Mouse (Mus musculus) layer of hippocampus, adult 9-10 months (tissue): Measurements from ENCODE around the gene Rnf145.

Experiments
- DNase-seq: peaks from one replicate; pipeline ENCODE4 v3.0.0; 2022; ENCODE audit warnings: low spot score

Gene Rnf145

DNA sequence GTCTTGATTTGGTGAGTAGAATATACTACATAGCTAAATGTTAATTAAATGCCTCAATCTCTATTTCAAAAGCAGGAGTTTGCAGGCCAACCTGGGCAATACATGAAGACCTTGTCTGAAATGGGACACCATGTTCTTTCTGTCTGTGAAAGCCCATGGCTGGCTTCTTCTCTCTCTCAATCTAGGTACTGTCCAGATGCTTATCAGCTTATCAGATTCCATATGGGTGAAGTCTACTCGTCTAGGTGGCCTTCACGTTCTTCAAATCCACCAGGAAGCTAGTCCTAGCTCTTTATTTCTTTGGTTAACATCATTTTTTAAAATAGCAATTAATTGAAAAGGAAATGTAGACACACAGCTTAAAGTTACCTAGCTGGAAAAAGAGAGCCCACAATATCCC is 8.9 kb upstream of the Rnf145 start:
- no peak for DNase-seq

DNA sequence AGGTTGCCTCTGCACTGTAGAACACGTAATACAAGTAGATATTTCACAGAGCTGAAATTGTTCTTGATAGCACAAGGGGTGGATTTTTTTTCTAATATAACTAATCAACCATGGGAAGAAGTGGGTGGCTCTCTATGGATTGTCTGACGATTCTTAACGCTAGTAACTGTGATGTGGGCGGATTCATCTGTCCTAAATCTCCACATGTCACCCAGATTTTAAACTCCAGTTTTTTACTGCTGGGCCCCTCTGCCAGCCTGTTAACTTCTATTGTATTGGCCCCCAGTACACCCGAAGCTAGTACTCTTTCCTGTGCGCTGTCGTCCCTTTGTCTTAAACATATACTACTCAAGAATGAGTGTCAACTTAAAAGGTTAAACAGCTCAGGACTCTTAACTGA is 8.4 kb upstream of the Rnf145 start:
- no peak for DNase-seq

DNA sequence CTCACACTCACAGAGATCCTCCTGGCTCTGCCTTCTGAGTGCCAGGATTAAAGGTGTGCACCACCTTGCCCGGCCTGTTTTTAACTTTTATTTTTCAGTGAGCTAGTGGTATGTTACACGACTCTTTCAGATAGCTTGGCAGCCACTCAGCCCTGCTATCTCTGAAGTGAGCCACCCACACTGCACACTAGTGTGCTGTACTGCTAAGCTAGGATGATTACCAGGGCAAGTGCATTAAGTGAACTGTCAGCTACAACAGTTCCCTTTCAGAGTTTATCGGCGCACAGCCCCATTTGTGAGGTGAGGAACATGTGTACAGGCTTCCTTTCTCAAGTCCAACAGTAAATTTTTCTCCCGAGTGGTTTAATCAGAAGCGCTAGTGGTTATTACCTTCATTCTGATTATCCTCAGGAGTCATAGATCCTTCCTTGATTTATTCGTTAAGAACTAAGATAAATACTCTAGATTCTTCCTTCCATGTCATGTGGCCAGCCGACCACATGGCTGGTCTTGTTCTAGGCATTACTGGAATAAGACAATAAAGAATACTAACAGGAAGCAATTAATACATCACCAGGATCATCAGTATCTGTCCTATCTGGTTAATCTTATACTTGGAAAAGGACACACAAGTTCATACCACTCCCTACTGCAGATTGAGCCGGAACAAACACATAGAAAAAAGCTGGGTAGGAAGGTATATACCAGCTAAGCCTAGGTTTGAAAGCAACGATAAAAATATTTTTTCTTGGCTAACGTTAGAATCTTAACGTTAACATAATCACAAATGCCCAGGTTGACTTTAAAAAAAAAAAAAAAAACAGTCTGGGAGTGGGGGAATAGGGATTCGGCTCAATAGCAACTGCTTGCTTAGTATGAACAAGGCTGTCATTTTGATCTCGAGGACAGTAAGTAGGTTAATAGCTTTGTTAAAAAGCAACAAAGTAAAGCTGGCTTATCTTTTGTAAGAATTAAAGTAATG is 6.4 kb upstream of the Rnf145 start:
- no peak for DNase-seq

DNA sequence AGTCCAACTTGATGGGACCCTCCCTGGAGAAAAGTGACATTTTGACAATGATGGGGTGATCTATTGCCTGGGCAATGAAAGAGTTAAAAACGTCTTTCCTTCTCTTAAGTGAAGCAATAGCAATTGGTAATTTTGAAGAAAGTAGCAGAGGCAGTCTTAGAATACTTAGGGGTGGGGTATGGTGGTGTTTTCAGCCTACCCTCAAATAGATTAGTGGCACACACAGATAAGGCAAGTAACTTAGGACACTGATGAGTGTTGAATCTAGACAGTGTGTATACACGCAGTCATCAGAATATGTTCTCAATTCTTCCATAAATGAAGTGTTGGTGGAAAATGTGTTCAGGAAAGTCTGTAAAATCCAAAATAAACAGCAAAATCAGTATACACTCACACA is 5.7 kb upstream of the Rnf145 start:
- DNase-seq, result no peak

DNA sequence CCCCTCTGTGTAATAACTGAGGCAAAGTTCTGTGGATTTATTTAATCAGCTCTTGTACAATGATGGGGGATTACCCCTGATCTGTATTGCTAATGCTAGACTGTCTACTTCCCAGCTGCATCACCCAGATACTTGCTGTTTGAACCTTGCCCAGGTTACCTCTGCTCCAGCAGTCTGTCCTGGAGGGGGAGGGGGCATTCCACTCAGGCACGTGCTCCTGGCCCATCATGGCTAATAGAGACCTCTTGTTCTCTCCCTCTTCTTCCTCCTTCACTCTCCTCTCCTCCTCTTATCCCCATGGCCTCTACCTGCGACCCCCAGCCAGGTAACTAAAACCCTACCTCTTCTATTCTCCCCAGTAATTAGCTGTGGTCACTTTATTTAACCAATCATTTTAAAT is 4.1 kb upstream of the Rnf145 start:
- no peak for DNase-seq

DNA sequence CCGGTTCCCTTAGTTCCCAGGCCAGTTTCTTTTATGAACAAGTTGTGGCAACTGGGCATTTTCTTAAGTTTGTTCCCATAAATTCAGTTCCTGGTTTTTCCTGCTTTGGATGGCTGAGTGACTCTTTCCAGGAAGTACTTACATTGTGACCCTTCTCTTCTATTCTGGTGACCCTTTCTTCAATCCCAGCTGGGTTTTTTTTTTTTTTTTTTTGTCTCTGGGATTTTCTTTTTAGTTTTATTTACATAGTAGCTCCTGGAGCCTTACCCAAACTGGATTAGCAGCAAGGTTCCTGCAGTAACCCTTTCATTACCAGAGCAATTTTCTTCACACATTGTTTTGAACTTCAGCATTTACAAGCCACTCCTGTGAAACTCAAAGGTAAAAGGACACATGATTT is 2.4 kb upstream of the Rnf145 start:
- no peak for DNase-seq

DNA sequence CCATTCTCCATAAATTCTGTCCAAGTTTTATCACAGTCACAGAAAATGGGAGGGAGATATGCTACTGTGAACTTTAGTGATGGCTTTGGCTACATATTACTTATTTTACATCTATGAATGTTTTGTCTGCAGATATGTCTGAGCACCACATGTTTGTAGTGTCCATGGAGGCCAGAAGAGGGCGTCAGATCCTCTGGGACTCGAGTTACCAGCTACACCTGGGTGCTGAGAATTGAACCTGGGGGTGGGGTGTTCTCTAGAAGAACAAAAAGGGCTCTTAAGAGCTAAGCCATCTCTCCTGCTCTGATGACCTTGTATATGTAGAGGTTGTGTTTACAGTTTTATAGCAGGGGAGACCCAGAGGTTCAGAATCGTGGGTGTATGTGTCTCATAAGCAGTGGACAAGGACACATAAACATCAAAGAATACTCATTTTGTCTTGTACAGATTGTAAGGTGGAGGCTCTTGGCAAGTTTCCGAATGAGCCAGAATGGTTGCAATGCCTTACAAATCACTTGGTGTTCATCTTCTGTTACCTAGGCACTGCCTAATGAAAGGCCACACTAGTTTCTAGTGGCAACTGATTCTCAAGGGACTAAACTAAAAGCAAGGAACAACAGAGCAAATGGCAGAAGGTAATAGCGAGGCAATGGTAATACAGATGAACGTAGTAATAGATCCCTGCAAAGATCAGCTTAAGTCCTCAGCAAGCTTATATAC is 1.0 kb upstream of the Rnf145 start:
- DNase-seq, result no peak

DNA sequence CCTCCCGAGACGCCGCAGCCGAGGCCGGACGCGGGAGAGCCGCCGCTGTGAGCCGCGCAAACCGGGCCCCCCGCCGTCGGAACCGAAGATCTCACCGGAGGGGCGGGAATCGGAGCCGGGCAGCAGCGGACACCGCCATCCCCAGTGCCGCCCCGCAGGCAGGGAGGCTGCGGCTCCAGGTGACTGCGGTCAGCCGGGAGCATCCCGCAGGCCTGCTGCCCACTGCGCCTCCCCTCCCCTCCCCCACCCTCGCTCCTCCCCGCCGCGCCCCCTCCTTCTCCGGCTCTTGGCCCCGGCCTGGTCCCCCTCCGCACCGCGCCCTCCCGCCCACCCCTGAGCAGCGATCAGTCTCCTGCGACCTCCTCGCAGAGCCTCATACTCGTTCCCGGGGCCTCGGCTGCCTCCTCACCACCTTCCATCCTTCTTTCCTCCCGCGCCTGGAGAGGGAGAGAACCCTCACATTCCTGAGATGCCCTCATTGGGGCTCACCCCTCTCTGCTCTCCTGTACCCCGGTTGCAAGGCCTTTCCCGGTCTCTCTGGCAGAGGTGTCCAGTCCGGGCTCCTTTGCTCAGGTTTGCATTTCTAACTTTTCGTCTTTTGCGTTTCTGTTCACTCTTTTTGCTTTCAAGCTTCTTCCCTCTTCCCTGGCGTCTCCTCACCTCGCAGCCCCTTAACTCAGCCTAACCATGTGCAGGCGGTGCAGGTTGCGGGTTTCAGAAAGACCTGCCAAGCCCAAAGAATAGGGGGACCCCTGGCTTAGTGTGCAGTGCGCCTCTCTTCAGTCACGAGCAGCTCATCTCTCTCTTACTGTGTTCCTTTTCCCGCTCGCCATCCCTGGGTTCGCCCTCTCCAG is 559 bp downstream of the Rnf145 start:
- DNase-seq, result no peak

DNA sequence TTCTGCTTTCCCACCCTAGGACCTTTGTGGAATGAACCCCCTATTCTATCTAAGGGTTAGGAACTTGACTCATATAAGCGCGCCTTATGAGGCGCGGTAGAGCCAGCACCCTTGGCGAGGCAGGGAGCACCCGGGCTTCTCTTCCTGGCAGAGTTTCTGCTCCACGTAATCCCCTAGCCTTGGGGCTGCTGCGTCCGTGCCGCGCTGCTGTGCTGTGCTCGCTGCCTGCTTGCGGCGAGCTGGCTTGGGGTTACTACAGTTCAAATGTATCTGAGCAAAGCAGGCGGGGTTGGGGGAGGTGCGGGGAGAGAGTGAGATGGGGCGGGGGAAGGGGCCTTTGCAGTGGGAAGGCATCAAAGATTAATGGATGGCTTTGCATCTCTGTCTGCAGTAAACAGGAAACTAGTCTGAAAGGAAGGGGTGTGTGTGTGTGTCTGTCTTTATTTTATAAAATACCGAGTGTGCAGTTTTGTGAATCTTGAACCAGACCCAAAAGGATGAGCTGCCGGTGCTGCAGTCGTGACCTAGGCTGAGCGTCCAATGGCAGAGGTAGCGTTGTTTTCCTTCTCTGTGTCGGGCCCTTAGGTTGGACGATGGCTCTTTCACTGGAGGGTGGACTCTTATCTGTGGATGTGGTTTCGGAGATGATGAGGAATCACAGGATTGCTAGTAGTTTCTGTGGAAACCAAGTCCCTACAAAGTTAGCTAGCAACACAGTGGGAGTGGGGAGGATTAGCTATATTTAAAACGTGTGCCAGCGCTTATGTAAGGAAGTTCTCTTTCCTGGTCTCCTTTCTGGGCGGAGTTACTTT is 1.4 kb downstream of the Rnf145 start:
- peak; percentile 38 for DNase-seq

DNA sequence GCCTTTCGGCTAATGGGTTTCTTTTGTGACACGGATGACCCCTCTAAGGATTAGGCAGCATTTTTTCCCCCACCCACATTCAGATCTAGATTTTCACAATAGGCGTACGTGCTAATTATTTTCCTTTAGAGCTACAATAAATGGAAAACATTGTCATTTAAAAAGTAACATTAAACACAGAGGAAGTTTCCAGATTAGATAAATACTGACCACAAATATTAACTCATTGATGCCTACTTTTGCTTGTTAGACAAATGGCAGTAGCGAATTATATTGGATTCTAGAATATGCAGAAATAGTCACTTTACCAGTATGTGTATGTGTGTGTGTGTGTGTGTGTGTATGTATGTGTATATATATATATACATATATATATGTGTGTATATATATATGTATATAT is 3.8 kb downstream of the Rnf145 start:
- DNase-seq, result no peak

DNA sequence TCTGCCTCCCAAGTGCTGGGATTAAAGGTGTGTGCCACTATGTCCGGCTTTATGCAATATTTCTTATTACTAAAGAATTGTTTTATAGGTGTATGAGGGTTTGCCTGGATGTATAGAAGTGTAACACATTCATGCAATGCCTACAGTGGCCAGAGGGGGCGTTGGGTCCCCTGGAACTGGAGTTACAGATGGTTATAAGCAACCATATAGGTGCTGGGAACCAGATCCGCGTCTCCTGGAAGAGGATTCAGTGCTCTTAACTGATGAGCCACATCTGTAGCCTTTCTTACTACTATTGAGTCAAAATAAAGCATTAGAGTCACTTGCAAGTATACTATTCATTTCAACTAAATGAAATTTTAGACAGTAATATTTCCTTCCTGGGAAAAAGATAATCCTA is 7.0 kb downstream of the Rnf145 start:
- no peak for DNase-seq

DNA sequence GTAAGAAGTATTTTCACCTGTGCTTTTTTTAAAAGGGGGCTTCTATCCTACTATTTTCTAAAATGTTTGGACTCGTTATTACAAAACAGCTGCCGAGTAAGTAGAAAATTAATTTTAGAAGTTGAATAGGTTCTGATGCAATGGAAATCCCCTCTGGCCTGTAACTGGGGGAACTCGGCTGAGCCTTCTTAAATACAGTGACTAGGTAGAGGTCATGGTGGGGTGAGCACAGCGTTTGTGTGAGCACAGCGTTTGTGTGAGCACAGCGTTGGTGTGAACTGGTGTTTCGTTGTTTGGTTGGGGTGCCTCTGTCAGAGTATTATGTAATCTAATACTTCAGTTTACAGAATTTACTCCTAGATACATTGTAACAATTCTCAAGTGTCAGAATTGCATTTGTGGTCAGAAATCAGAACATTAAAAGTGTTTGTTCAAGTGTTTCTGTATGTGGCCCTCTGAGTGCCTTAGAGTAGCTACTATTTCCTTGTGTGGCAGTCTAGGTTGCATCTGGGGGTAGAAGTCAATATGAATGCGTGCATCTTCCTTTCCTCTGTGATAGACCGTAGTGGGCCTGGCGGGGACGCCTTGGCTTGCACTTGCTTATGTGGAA is 8.0 kb downstream of the Rnf145 start:
- DNase-seq, result no peak

DNA sequence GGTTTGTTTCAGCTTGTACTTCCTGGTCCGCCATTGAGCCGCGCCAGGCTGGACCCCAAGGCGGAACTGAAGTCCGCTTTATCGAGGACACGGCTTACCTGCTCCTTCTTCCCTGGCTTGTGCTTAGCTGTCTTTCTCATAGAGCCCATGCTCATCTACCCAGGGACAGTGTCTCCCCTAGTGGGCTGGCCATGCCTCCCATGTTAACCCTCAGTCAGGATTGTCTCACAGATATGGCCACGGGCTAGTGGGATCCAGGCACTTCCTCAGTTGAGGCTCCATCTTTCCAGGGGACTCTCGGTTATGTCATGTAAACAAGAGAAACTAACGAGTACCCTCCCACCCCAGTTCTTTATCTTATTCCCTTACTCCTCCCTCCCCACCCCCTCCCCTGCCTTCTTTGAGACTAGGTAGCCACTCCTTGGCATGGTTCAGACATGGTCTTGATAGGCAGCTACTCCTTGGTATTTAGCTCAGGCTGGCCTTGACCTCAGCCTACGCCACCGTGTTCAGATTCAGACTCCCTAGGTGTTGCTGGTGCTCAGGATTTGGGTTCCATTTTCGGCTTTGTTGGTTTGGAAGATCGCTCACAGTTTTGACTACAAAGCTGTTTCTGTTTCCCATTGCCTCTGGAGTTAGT is 9.9 kb downstream of the Rnf145 start:
- DNase-seq, result no peak

DNA sequence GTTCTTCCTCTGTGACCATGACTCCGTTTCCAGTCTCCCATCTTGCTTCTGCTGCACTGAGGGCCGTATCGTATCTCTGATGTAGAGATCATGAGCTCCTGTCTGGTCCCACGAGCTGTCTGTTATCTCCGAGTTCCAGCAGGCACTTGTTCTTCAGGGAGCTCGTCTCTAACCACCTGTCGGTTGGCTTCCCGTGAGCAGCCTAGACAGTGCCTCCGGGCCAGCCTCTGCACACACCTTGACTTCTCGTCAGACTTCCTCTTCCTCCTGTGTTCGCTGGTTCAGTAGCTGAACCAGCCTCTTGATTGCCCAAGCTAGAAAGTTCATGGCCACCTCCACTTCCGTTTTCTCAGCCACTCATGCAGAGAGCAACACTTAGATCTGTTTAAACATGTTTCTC is 10.4 kb downstream of the Rnf145 start:
- no peak for DNase-seq

DNA sequence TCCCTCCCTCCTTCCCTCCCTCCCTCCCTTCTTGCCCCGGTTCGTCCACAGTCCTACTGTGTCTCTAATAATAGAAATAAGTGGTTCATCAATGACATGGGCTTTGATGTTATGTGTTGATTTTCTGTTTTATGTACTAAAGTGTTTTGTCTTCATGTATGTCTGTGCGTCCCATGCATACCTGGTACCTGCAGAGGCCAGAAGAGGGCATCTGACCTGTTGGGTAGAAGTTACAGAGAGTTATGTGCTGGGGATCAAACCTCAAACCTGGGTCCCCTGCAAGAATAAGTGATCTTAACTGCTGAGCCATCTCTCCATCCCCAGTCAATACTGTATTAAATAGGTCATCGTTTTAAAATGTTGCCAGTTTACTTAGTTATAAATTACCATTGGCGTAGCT is 11.0 kb downstream of the Rnf145 start:
- DNase-seq, result no peak

DNA sequence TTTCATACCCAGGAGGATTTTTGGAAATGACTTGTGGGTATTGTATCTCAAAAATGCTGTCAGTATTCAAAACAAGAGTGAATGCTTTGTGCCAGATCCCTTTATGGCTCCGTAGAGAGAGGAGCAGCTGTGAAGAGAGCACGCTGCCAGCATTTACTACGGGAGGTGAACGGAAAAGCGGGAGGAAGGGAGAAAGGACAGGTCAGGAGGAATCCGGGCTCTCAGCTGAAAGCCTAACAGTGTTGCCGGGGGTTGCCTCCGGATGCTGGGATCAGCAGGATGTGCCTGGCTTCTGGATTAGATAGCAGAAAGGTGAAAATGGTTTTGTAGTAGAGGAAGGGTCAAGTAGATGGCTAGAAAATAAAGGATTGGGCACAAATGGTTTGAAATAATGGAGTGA is 11.6 kb downstream of the Rnf145 start:
- no peak for DNase-seq

DNA sequence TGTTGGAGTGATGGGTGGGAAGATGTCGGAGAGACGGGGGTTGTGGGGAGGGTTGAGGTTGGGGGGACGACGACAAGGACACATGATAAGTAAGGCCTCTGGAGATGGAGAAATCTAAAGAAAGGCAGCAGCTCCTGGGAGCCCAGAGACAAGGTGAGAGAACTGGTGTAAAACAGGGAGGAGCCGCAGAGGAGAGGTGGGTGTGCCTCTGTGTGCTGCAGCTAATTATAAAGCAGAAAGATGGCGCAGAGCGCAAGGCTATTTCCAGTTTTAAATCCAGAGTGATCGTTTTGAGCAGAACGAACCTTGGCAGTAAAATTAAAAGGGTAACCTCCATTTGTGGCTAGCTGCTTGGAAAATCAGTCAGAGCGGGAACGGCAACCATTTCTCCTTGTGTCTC is 12.1 kb downstream of the Rnf145 start:
- no peak for DNase-seq

DNA sequence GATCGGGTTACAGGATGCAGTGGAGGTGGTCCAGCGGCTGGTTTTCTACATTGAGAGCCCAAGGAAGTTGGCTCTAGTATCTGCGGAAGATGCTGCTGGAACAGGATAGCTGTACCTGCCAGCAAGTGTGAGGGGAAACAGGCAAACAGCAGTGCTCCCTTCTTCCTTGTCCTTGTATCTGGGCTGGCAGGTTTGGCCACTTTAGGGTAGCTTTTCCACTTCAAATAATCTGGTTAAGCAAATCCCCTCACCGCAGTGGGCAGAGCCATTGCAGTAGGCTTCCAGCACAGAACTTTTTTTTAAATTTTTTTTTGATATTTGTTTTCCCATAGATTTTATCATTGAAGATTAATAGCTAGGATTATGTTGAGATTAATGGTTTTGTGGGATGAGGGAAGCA is 12.9 kb downstream of the Rnf145 start:
- no peak for DNase-seq

DNA sequence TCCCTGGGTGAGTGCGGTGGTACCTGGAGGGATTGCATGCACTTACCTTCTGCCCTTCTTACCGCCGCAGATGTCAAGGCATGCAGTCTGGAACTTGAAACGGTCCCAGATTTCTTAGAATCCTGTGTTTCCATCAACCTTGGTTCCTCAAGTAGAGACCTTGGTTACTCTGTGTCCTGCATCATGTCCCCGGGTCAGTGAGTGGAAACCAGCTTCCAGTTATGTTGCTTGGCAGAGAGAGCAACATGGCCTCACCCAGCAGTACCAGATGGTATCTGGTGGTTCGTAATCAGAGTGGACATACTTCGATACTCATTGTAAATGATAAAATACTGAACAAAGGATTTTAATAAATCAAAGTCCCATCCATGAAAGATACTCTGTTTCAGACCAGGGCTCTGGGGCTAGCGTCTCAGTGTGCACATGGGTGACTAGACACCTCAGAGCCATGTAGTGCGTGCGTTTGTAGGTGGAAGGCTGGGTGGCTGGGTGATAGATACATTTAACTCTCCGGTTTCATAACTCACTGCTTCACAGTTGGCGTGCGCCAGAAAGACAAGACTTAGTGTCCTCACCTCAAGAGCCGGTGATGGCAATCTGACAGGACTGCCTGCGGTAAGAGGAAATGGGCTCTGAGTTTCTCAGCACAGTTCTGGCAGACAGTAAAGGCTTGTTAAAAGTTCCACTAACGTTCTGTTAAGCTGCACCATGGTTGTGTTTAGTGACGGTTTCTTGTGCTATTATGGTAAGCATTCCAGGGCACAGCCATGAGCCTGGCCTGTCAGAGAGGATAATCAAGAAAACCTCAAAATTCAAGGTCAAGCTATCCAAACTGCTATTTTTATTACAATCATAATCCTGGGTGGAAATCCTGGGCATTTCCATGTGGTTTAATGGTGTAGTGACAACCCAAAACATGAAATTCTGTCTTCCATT is 14.3 kb downstream of the Rnf145 start:
- no peak for DNase-seq
